Mouse (Mus musculus): Measurements from ENCODE around the gene Clec2e.
"Not testable (repeated sequence)": the region's sequence is repeated elsewhere in the genome, so short reads cannot be mapped to it uniquely, and the experiment has no call there.

DNA sequence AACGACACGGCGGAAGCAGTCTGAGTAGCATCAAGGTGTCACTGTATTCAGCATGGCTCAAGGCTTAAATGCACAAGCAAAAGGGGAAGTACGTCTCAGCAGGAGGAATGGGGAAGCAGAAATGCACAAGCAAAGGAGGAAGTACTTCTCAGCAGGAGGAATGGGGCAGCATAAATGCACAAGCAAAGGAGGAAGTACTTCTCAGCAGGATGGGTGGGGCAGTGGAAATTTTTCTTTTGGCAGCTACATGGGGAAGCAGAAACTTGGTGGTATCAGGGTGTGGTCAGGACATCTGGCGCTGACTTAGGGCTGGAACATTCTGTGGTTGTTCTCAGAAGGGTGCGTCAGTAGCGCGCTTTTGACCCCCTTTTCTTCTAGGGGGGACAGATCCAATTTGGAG lies 12.1 kb downstream of the Clec2e start:
- TF ChIP-seq CTCF (conservative IDR thresholded peaks at IDR 0.05; ENCODE audit: insufficient read depth, insufficient read length, low read depth, low read length); POLR2A (IDR thresholded peaks at IDR 0.05; ENCODE audit: low read depth, low read length): not testable (repeated sequence)

All from kidney, adult 2 months (tissue).